Mouse (Mus musculus) adrenal gland, adult 18-20 months (tissue): ENCODE data around the gene Scd1. TPM values are rescaled to one million over a fixed set of nuclear protein-coding genes. Genes with fewer than 3 reads are reported as not detected.

Experiments used
- DNase-seq, 2 experiments: peaks; one replicate each; pipeline ENCODE4 v3.0.0; 2021 to 2022; ENCODE audit warnings: low spot score in 2 of 2
- long read RNA-seq, 2 experiments: library from polyadenylated mRNA; stranded (forward); transcript quantifications; one replicate each; pipeline ENCODE4 v2.0.0; 2021
- total RNA-seq, 2 experiments: library from RNA; stranded (reverse); gene quantifications; 1 replicate in 1 of 2; 2 replicates in 1 of 2; pipeline ENCODE4 v1.2.3; 2021

Scd1 gene
- over 10,000 TPM in 1 of 2 experiments, 1,000 to 10,000 TPM in 1; 1,926 to 12,846 TPM for total RNA-seq
- long read RNA-seq, experiment 1, full-length matches to known transcripts: 4,290 of 5,135 reads
- long read RNA-seq, experiment 1, partial matches to known transcripts: 201 of 5,135 reads
- long read RNA-seq, experiment 1, other reads (novel, unspliced or antisense): 644 of 5,135 reads
- long read RNA-seq, experiment 2, full-length matches to known transcripts: 83 of 378 reads
- long read RNA-seq, experiment 2, partial matches to known transcripts: 293 of 378 reads
- long read RNA-seq, experiment 2, other reads (novel, unspliced or antisense): 2 of 378 reads

GRCm38 (mm10) chr19:44407341-44408222 is at the start of gene Scd1:
Gene Scd1, minus strand, starts transcription at chr19:44407879.
- peak; percentile 52 to 55 for DNase-seq

- DNase-seq: no peak
Measured at GRCm38 (mm10) chr19:44455356-44455755, 47.7 kb upstream of the Scd1 start.

- no peak for DNase-seq
Measured at GRCm38 (mm10) chr19:44454862-44455261, 47.2 kb upstream of the Scd1 start.

GRCm38 (mm10) chr19:44447927-44448326 is 40.2 kb upstream of the Scd1 start:
- no peak for DNase-seq

GRCm38 (mm10) chr19:44445755-44446154 is 38.1 kb upstream of the Scd1 start:
- no peak for DNase-seq

GRCm38 (mm10) chr19:44439302-44439701 is 31.6 kb upstream of the Scd1 start:
- no peak for DNase-seq

- DNase-seq: no peak
Measured at GRCm38 (mm10) chr19:44437975-44438374, 30.3 kb upstream of the Scd1 start.

- DNase-seq: no peak
Measured at GRCm38 (mm10) chr19:44432084-44432483, 24.4 kb upstream of the Scd1 start.

- DNase-seq: no peak
Measured at GRCm38 (mm10) chr19:44427721-44428120, 20.0 kb upstream of the Scd1 start.

- DNase-seq: no peak
Measured at GRCm38 (mm10) chr19:44422051-44422631, 14.5 kb upstream of the Scd1 start.

- no peak for DNase-seq
Measured at GRCm38 (mm10) chr19:44419530-44419929, 11.9 kb upstream of the Scd1 start.

- DNase-seq: peak; percentile 74 to 76
Measured at GRCm38 (mm10) chr19:44418945-44419344, 11.3 kb upstream of the Scd1 start.

- no peak for DNase-seq
Measured at GRCm38 (mm10) chr19:44418544-44418943, 10.9 kb upstream of the Scd1 start.

- DNase-seq: no peak
Measured at GRCm38 (mm10) chr19:44418061-44418460, 10.4 kb upstream of the Scd1 start.

- no peak for DNase-seq
Measured at GRCm38 (mm10) chr19:44417448-44417847, 9.8 kb upstream of the Scd1 start.

GRCm38 (mm10) chr19:44416240-44416639 is 8.6 kb upstream of the Scd1 start:
- DNase-seq: no peak

GRCm38 (mm10) chr19:44415464-44415863 is 7.8 kb upstream of the Scd1 start:
- DNase-seq: no peak

- DNase-seq: no peak
Measured at GRCm38 (mm10) chr19:44410269-44410992, 2.8 kb upstream of the Scd1 start.

- no peak for DNase-seq
Measured at GRCm38 (mm10) chr19:44408595-44408994, 916 bp upstream of the Scd1 start.

GRCm38 (mm10) chr19:44408223-44408545 is 505 bp upstream of the Scd1 start:
- peak; percentile 43 to 48 for DNase-seq

- no peak for DNase-seq
Measured at GRCm38 (mm10) chr19:44403546-44403945, 4.1 kb downstream of the Scd1 start.
